In the genomic region with DNA sequence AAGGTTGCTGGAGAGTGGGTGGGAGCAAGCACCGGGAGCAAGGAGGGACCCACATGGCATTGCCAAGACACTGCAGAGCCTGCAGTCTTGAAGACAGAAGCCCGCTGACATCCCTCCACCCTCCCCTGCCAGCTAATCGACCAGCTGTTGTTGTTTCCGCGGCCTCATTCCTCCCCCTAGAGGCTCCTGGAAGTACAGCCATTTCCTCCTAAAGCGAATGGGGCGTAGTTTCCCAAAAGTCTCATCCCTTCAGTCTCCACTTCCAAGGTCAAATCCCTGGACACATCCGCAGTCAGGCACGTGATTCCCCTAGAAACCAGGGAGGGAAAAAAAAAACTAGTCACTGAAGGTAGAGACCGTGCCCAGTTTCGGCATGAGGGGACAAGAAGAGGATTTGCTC, we compare ENCODE assay signal across 8 mouse cellular contexts. TPM values are rescaled to one million over a fixed set of nuclear protein-coding genes. Genes with fewer than 3 reads are reported as not detected.
DNase-seq lines count a peak whose midpoint lies in the region; ATAC-seq and TF ChIP-seq lines count a peak whose summit lies in the region.

No protein-coding gene starts in this region.

- peak overlapping the region; percentile 35; the same call in 1 of the 2 replicates for H3K27ac ChIP-seq in forebrain, embryonic 15.5 days (replicated peaks)
- H3K27ac ChIP-seq in layer of hippocampus, adult 2 months: no peak overlapping the region
- no peak overlapping the region for H3K27ac ChIP-seq in lung, embryonic 16.5 days (ENCODE audit: low read length)

- H3K27me3 ChIP-seq in G1E (ENCODE audit: insufficient read depth, low read length): peaks cover 27% of the 10 kb centered on the region
- H3K27me3 ChIP-seq in forebrain, embryonic 15.5 days: no peaks in the 10 kb centered on the region
- no peaks in the 10 kb centered on the region for H3K27me3 ChIP-seq in lung, embryonic 16.5 days (ENCODE audit: control insufficient read depth, insufficient read depth, low read depth, low read length)

- peak; percentile 34 for DNase-seq in G1E (ENCODE audit: low spot score)
- peak; percentile 68 for DNase-seq in cerebellum, adult 11 months
- DNase-seq in heart, postnatal 36 days: peak; percentile 72 to 73
- DNase-seq in layer of hippocampus, adult 2 months (ENCODE audit: low spot score in 2 of 2): peak; percentile 77
- peak; percentile 68 for DNase-seq in retina, adult 2 months (ENCODE audit: low read depth, low spot score)
- peak; percentile 49 to 74 for DNase-seq in urinary bladder, postnatal 36 days (ENCODE audit: low spot score in 2 of 2)

- H3K4me3 ChIP-seq in G1E (ENCODE audit: low read depth, low read length): no peak overlapping the region
- H3K4me3 ChIP-seq in forebrain, embryonic 15.5 days: no peak overlapping the region
- H3K4me3 ChIP-seq in layer of hippocampus, adult 2 months: no peak overlapping the region
- no peak overlapping the region for H3K4me3 ChIP-seq in lung, embryonic 16.5 days (ENCODE audit: low read length)

- H3K4me2 ChIP-seq in forebrain, embryonic 15.5 days (replicated peaks): no peak overlapping the region
- H3K4me2 ChIP-seq in lung, embryonic 16.5 days (ENCODE audit: low read depth, low read length): no peak overlapping the region

- no peaks in the 10 kb centered on the region for H3K9me3 ChIP-seq in G1E (replicated peaks)
- H3K9me3 ChIP-seq in forebrain, embryonic 15.5 days: no peaks in the 10 kb centered on the region
- no peaks in the 10 kb centered on the region for H3K9me3 ChIP-seq in lung, embryonic 16.5 days (ENCODE audit: control insufficient read depth, low read length)

- intact Hi-C loops in heart, postnatal 36 days (cut with DNase I): loop anchor here (2.0 to 5.0 kb wide), 3 partner anchors 111 to 205 kb away; partner anchors contain the start of gene Tmem101

- no peak overlapping the region for H3K9ac ChIP-seq in forebrain, embryonic 15.5 days (replicated peaks)
- H3K9ac ChIP-seq in lung, embryonic 16.5 days (ENCODE audit: low read length): no peak overlapping the region

- peaks cover 35% of the 10 kb centered on the region for H3K36me3 ChIP-seq in G1E (replicated peaks)
- no peaks in the 10 kb centered on the region for H3K36me3 ChIP-seq in forebrain, embryonic 15.5 days
- H3K36me3 ChIP-seq in lung, embryonic 16.5 days (ENCODE audit: control insufficient read depth, insufficient read depth, low read length): peaks cover 4% of the 10 kb centered on the region; the same call in 1 of the 2 replicates

- peak; percentile 4; the same call in 1 of the 2 replicates for ATAC-seq in G1E (ENCODE audit: extremely low read depth, insufficient number of reproducible peaks, low FRiP score, poor library complexity, severe bottlenecking)
- ATAC-seq in forebrain, embryonic 15.5 days (replicated peaks): peak; percentile 81
- ATAC-seq in lung, embryonic 16.5 days (ENCODE audit: low read depth): peak; percentile 78

- 9% methylated on average over 11 of the region's 11 CpGs for WGBS in forebrain, embryonic 15.5 days
- 4% methylated on average over 11 of the region's 11 CpGs for WGBS in lung, embryonic 16.5 days

- peaks cover 9% of the 10 kb centered on the region for H3K4me1 ChIP-seq in G1E (ENCODE audit: insufficient read depth, low read depth, low read length)
- peaks cover 5% of the 10 kb centered on the region for H3K4me1 ChIP-seq in forebrain, embryonic 15.5 days
- 0 out of 2 replicates have a peak, but pooled peaks cover 5% of the 10 kb centered on the region for H3K4me1 ChIP-seq in lung, embryonic 16.5 days (replicated peaks; ENCODE audit: control insufficient read depth, insufficient read depth, low read length)

- peak; percentile 23 for TF ChIP-seq CTCF in G1E (IDR thresholded peaks at IDR 0.05; ENCODE audit: low read depth, low read length)
- TF ChIP-seq CTCF in layer of hippocampus, adult 2 months (conservative IDR thresholded peaks at IDR 0.05): peak; percentile 89

RNA-seq across cellular contexts. Expression of gene Asb16, which starts 1.1 kb away (rescaled TPM):
- total RNA-seq in G1E (2014; fragmentation: Nextera tagmentation) (not detected in 2 replicates), G1E (2017) (0.05 TPM in 1 of 2 replicates, not detected in the other)
- not detected in 2 replicates for polyA plus RNA-seq in G1E (2012)
- polyA plus RNA-seq in forebrain, embryonic 15.5 days (2015; fragmentation: Nextera tagmentation; extraction: Ambion mirVana): not detected in 2 replicates
- 1 to 10 TPM in 1 of 2 experiments, under 1 TPM in 1; 0.73 to 1.1 TPM for total RNA-seq in heart, postnatal 36 days (2021)
- 1 to 10 TPM; 2.0 TPM for total RNA-seq in layer of hippocampus, adult 2 months (2021)
- 0.05 and 0.08 TPM in 2 replicates for polyA plus RNA-seq in lung, embryonic 16.5 days (2015; fragmentation: Nextera tagmentation; extraction: Ambion mirVana)

RNA-seq across cellular contexts. Expression of gene Tmub2, which starts 17.3 kb away (rescaled TPM):
- 17.9 and 24.4 TPM in 2 replicates for total RNA-seq in G1E (2014; fragmentation: Nextera tagmentation)
- 30.3 and 32.4 TPM in 2 replicates for total RNA-seq in G1E (2017)
- 27.2 and 27.6 TPM in 2 replicates for polyA plus RNA-seq in G1E (2012)
- polyA plus RNA-seq in forebrain, embryonic 15.5 days (2015; fragmentation: Nextera tagmentation; extraction: Ambion mirVana): 73.1 and 73.4 TPM in 2 replicates
- total RNA-seq in heart, postnatal 36 days (2021): 10 to 100 TPM; 25.2 to 26.7 TPM
- total RNA-seq in layer of hippocampus, adult 2 months (2021): 10 to 100 TPM; 61.1 to 67.4 TPM
- 52.8 and 60.2 TPM in 2 replicates for polyA plus RNA-seq in lung, embryonic 16.5 days (2015; fragmentation: Nextera tagmentation; extraction: Ambion mirVana)

RNA-seq across cellular contexts. Expression of gene BC030867, which starts 18.8 kb away (rescaled TPM):
- total RNA-seq in G1E (2014; fragmentation: Nextera tagmentation): 42.5 and 45.0 TPM in 2 replicates
- 4.9 and 5.7 TPM in 2 replicates for total RNA-seq in G1E (2017)
- 5.4 and 10.1 TPM in 2 replicates for polyA plus RNA-seq in G1E (2012)
- polyA plus RNA-seq in forebrain, embryonic 15.5 days (2015; fragmentation: Nextera tagmentation; extraction: Ambion mirVana): 5.6 and 7.0 TPM in 2 replicates
- under 1 TPM; 0.14 to 0.25 TPM for total RNA-seq in heart, postnatal 36 days (2021)
- 1 to 10 TPM; 1.0 to 1.1 TPM for total RNA-seq in layer of hippocampus, adult 2 months (2021)
- 18.7 and 19.4 TPM in 2 replicates for polyA plus RNA-seq in lung, embryonic 16.5 days (2015; fragmentation: Nextera tagmentation; extraction: Ambion mirVana)

RNA-seq across cellular contexts. Expression of gene Atxn7l3, which starts 29.0 kb away (rescaled TPM):
- total RNA-seq in G1E (2014; fragmentation: Nextera tagmentation) (24.4 and 29.9 TPM in 2 replicates), G1E (2017) (24.0 and 24.7 TPM in 2 replicates)
- polyA plus RNA-seq in G1E (2012): 60.0 and 65.2 TPM in 2 replicates
- 27.6 and 29.5 TPM in 2 replicates for polyA plus RNA-seq in forebrain, embryonic 15.5 days (2015; fragmentation: Nextera tagmentation; extraction: Ambion mirVana)
- 10 to 100 TPM; 22.9 to 24.2 TPM for total RNA-seq in heart, postnatal 36 days (2021)
- 100 to 1,000 TPM; 165 to 169 TPM for total RNA-seq in layer of hippocampus, adult 2 months (2021)
- polyA plus RNA-seq in lung, embryonic 16.5 days (2015; fragmentation: Nextera tagmentation; extraction: Ambion mirVana): 11.1 and 11.6 TPM in 2 replicates

RNA-seq across cellular contexts. Expression of gene Hdac5, which starts 37.5 kb away (rescaled TPM):
- total RNA-seq in G1E (2014; fragmentation: Nextera tagmentation): 20.5 and 30.7 TPM in 2 replicates
- total RNA-seq in G1E (2017): 24.0 and 24.4 TPM in 2 replicates
- polyA plus RNA-seq in G1E (2012): 42.8 and 48.2 TPM in 2 replicates
- polyA plus RNA-seq in forebrain, embryonic 15.5 days (2015; fragmentation: Nextera tagmentation; extraction: Ambion mirVana): 127 and 129 TPM in 2 replicates
- total RNA-seq in heart, postnatal 36 days (2021): 100 to 1,000 TPM; 141 to 143 TPM
- total RNA-seq in layer of hippocampus, adult 2 months (2021): 100 to 1,000 TPM; 233 to 243 TPM
- 70.1 and 80.4 TPM in 2 replicates for polyA plus RNA-seq in lung, embryonic 16.5 days (2015; fragmentation: Nextera tagmentation; extraction: Ambion mirVana)

Comparison
In these comparisons a context has a peak if more than half of its experiments do, and no peak if none do; other contexts are left out.
1. ATAC-seq: peak in every context shown above with its lines; median percentile 81 in forebrain, embryonic 15.5 days; 78 in lung, embryonic 16.5 days; 4 in G1E.